Mouse (Mus musculus) fibroblast of lung, adult 2 months (primary cell): ENCODE measurements around the gene Oprm1.
A peak's percentile ranks its signal among the peaks of the same experiment; 100 is the strongest.

Experiments
- DNase-seq: peaks from one replicate; pipeline ENCODE4 v3.0.0-alpha.2; 2011; ENCODE audit warnings: low read depth

The Oprm1 gene

DNA sequence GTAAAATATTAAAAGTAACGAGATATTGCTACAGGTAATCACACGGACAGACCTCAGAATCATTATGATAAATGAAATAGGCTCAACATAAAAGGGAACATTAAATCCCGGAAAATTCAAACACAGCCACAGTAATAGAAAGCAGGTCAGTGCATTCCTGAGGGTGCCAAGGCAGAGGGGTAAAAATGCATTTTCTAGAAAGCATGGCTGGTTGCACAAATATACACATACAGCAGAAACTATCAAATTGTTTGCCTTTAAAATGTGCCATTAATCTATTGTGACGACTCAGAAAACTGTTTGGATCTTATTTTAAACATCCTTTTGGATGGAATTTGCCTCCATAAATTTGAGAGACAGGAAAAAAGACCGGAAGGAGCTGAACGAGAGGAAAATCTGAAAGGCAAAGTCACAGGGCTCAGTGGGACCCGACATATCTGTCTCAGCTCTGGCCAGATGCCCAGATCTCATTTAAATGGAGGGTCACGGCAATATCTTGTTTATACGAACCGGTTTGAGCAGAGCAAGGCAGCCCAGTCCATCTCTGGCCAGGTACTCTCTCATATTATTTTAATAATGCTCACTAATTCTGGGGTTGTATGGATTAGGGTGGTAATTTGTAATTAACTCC, 289.1 kb downstream of the Oprm1 start:
- DNase-seq, result peak; percentile 9

DNA sequence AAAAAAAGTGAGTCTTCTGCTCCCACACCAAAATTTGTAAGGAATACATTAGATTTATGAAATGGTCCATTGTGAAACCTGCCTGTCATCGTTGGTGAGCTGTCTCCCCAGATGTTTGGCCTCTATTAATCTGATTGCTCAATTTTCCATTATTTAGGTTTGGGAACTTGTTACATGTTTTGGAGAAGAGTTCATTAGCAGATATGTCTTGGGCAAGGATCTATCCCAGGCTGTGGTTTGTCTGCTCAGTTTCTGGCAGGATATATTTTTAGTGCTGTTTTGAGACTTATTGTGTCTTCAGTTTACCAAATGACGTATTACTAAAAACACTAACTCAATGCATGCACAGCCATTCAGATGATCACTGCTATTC, 289.6 kb downstream of the Oprm1 start:
- peak; percentile 47 for DNase-seq

DNA sequence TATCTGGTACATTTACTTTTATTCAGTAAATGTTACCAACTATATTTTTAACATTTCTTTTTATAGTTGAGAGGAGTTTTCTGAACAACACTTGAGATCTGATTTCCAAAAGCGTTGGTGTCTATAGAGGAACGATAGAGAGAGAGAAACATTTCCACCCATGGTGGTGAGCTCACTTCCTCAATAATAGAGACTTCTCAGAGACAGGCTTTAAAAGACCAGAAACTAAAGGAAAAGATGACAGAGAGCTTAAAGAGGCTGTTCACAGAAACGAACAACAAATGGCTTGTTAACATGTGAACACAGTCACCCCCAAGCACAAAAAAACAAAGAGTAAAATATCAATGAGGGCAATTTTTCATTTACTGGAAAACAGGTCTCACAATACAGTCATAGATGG, 291.6 kb downstream of the Oprm1 start:
- no peak for DNase-seq

DNA sequence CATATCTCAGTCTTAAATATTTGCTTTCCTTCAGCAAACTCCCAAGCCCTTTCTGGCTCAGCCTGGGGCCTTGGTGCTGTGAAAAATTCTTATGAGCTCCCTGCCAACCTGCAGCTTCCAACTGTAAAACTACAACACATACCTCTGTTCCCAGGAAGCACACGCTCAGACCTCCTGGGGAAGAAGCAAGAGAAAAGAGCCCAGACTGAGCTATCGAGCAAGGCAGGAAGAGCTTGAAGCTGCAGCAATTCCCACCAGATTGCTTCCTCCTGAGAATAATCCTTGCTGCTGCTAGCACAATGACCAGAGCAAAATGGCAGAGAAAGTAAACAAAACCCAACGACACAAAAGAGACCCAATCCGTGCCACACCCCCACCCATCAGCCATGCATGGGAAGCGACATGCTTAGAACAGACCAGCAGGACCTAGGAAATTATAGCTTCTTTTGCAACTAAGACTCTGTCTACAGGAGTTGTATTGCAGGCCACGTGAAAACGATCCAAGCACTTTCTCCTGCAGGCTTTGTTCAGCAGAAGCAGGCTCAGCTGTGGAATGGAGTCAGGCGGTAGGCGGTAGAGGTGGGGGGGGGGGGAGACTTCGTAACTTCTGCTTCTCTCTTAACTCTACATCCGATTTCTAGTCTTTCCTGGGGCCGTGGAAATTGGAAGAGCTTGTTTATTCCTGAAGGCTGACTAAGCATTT, 294.2 kb downstream of the Oprm1 start, which contains the start of gene Ipcef1:
Ipcef1 (minus strand) TSS at position 164 of the 703 bp plus-strand sequence.
- DNase-seq, result peak; percentile 10

DNA sequence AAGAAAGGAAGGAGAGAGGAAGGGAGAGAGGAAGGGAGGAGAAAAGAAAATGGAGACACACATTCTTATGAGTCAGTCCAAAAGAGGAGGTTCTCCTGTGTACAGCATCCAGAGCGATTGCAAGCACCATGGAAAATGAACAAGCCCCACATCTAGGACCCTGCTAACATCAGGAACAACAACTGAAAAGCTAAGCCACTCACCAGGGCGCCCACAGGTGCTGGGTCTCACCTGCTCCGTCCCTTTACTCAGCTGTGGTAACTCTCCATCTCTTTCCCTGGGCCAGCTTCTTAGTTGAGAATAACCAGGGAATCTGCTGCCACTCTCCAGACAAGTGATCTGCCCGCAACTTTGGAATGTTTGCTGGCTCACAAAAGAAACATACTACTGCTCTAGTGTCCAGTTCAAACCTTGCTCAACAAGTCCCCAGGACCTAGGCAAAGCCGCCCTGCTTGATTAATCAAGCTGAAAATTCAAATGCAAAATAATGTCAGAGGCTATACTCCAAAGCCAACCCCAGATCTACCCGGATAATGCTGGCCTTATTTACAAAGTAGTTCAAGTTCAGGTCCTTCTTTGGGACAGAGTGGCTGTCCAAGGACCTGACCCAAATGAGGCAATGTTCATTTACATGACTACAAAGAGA, 296.4 kb downstream of the Oprm1 start:
- DNase-seq, result no peak

DNA sequence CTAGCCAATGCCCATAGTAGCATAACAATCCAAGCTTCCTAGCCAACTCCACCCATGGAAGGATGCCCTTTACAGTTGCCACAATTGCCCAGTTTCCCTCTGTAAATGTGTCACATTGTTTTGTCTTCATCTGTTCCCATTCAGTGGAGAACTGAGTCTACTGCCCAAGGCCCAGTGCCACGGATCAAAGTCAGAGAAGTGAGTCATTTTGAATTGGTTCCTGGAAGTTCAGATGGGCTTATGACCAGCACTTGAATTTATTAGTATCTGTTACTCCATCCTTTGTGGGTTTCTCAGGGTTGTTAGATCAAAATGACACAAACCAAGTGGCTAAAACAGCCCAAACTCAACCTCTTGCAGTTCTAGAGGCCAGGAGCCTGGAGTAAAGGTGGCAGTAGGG, 299.2 kb downstream of the Oprm1 start:
- DNase-seq, result peak; percentile 68

DNA sequence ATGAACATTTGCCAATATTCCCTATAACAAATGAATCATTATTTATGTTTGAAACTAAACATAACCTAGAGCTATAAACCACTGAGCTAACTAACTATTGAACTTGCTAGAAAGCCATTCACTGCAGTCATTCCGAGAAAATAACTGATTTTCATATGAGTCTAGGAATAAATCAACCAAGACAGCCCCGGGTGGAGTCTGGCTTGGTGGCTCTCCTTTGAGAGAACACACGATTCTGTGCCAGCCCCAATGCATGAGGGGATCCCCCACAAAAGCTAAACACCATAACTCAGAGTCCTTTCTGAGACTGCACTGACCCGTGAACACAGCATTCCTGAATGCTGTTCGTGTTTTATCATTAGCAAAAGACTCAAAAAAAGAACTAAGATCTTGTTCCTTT, 302.0 kb downstream of the Oprm1 start:
- DNase-seq, result no peak

DNA sequence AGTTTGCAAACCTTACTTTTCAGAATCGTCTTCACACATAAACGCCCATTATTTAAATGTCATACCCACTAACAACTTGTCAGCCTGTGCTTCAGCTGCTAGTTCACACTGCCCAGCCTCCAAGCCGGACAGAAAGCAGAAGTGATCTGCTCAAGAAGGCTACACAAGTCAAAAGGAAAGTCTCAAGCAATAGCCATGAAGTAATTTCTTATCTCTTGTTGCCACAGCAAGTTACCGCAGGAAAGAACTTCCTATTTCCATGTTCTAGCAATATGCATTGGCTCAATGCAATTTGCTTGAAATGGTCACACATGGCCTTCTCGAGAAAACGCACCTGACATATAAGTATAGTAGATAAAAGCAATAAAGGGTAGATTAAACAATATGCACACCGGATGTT, 304.7 kb downstream of the Oprm1 start:
- DNase-seq, result no peak

DNA sequence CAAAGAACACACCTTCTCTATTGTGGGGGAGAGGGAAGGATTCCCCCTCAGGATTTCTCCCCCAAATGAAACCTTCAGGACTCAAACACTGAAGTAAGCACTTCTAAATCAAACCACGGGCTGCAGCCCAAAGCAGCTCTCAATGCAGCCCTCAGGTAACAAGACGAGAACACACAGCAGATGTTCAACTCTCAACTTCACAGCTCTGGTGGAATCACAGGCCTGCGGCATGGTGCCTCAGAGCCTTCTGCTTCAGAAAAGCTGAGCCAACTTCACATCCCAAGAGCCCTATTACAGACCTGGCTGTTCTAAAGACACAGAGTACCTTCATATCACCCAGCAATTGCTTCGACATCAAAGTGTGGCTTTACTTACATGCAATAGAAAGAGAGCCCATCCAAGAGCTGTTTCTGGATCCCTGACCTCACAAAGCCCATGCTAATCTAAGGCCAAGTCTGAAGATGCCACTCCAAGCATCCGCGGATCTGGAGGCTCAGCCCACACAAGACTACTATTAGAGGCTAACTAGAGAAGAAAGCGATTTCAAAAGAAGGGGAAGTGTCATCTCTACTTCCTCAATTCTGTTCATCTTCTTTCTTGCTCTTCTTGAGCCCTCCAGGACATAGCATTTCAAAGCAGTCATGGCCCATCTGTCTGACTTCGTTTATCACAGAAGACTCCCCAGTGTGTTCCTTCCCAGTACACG, 305.6 kb downstream of the Oprm1 start:
- no peak for DNase-seq

DNA sequence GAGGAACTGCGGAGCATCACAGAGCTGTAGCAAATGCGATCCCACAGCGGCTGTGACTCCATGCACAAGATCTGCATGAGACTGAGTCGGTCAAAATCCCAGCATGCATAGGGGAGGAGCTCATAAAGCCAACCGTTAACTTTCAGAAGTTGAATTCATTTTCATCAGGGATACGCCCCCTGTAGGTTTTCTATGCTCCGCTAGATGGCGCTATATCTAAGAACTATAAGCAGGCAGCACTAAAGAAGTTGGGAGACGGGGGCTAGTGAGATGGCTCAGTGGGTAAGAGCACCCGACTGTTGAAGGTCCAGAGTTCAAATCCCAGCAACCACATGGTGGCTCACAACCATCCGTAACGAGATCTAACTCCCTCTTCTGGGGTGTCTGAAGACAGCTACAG, 310.3 kb downstream of the Oprm1 start:
- no peak for DNase-seq

DNA sequence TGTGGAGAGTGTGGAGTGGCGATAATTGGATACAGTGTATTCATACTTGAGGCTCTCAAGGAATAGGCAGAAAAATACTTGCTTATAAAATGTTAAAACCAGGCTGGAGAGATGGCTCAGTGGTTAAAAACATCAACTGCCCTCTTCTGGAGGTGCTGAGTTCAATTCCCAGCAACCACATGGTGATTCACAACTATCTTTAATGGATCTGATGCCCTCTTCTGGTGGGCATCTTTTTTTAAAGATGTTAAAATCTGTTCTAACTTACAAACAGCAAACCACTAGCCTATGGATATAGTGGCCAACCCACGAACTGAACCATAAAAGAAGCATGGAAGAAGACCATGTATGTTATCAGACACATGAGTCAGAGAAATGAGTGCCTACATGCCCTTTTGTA, 310.8 kb downstream of the Oprm1 start:
- no peak for DNase-seq

DNA sequence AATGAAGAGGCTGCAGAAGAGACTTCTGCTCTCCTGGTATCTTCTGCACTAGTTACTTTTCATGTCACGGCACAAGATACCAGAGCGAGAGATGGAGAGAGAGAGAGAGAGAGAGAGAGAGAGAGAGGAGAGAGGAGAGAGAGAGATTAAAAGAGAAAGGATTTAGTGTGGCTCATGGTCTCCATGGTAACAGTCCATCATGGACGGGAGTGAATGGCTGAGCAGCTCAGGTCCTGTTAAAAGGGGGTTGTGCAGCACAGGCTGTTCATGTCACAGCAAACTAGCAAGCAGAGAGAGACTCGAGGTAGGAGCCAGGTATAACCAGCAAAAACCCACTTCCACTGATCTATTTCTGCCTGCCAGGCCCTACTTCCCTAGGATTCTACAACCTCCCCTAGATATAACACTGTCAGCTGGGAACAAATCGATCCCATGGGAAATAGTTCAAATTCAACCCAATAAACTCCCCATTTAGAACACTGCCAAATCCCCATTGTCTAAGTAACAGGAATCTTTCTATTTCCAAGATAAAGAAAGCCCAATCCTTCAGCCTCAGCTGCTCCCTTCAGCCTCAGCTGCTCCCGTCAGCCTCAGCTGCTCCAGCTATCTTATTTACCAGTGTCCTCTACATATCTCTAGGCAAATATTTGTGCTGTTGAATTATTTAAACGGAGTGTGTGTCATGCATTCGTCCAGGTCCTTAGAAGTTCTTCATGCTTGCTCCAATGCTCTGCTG, 312.0 kb downstream of the Oprm1 start:
- DNase-seq, result no peak

DNA sequence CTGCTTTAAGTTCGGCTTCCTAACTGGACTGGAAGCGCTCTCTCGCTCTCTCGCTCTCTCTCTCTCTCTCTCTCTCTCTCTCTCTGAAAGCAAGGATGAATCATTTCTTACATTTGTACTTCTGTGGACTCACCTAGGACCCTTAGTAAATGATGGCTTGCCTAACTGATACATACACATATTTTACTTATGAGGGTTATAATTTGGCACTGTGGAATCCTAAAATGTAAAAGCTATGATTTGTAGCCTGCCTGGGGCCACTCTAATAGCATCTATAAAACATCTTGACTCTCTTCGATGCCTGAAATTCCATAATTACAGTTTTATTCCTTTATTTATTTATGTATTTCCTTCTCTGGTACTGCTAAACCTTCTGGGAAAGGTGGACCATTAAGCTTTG, 312.6 kb downstream of the Oprm1 start:
- DNase-seq, result no peak

DNA sequence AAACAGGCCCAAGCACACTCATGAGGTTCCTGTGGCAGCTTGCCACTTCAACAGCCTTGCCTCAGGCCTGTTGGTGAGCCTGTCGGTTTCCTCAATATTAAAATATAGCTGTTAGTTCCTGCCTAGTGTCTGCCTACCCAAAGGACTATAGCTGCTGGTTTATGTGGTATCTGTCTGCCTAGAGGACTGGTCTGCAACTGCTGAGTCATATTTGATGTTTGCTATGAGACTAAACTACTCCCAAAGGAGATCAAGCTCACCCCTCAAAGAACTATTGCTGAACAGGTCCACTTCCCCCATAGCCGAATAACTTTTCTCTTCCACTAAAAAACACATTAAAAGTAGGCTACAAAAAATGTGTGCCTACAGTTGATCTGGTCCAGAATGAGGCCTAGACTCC, 315.9 kb downstream of the Oprm1 start:
- DNase-seq, result no peak

DNA sequence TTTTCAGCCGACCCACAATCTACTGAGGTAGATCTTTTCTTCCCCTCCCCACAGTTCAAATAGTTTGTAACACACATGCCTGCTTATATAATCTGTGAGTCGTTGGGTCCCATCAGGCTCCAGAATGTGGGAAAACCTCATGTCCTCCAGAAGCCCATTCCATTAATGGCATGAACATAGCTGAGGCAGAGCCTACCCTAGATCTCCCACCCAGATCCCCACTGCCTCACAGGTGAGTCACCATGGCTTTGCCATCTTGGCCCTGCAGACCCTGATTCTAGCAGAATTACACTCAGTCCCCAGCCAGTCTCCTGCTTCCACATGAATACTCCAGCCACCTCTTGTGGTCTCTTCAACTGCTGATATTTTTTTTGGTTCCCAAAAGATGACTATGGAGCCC, 317.4 kb downstream of the Oprm1 start:
- peak; percentile 49 for DNase-seq

DNA sequence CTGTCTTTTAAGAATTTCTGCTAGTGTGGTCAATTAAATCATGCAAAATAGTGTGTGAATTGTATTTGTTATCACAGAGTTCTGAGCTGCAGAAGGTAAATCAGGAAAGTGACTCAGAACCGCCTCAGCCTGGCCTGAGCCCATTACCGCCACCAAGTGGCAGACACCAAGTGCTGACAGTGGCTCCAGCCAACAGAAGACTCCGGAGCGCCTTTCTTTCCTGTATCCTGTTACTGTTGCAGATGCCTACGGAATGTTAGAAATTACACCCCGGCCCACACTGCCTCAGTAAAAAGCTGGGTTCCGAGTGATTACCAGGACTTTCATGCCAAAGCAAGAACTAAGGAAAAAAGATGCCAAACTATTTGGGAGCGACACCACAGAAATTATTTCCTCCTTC, 317.9 kb downstream of the Oprm1 start:
- peak; percentile 79 for DNase-seq

DNA sequence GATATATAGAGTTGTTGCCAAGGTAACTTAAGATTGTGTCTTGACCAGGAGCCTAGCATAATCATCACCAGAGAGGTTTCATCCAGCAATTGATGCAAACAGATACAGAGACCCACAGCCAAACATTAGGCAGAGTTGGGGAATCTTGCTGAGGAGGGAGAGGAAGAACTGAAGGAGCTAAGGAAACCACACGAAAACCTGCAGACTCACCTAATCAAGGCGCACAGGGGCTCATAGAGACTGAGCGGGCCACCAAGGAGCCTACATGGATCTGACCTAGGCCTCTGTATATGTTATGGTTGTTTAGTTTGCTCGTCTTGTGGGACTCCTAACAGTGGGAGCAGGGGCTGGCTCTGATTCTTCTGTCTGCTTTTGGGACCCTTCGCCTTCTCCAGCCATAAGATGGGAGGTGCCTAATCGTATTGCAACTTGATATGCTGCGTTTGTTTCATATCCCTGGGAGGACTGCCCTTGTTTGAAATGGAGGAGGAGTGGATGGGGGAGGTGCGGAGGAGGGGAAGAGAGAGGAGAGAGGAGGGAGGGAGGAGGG, 318.4 kb downstream of the Oprm1 start:
- DNase-seq, result no peak

DNA sequence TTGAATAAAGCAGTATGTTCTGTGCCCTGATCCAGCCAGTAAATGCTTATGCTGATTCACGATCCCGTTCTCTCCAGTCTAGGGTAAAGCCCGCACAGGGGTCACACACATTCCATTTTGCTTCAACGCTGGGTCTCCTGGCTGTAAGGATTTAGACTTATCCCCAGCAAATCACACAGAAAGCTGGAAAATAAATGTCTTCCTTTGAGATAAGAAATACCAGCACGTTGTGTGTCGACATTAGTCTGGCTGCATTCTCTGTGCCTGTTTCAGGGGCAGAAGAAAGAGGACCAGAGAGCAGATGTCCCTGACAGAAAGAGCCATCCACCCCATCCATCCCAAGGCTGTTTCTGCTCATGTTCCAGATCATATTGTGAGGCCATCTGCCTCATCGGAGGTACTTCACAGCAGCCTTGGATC, 319.1 kb downstream of the Oprm1 start:
- DNase-seq, result no peak

DNA sequence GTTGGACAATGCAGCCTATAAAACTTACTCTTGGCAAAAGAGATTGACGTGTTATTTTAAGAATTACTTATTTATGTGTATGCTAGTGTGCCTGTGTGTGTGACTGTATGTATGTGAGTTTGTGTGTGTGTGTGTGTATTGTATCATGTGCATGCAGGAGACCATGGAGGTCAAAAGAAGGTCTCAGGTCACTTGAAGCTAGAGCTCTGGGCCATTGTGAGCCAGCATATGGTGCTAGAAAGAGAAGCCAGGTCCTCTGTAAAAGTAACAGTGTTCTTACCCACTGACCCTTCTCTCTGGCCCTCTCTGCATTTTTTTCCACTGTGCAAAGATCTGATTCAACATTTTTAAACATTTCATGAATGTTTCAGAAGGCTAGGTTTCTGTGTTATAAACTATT, 319.7 kb downstream of the Oprm1 start:
- DNase-seq, result no peak
